Mouse (Mus musculus): ENCODE results near the gene Fam110a. TPM values are rescaled to one million over a fixed set of nuclear protein-coding genes. Genes with fewer than 3 reads are reported as not detected.
"Not testable (repeated sequence)": the region's sequence is repeated elsewhere in the genome, so short reads cannot be mapped to it uniquely, and the experiment has no call there.

The Fam110a gene
- polyA plus RNA-seq, 1 experiment: 6.3 TPM

GRCm38 (mm10) chr2:151997776-151998504 is 17.9 kb upstream of the Fam110a start:
- no peak for DNase-seq (ENCODE audit: extremely low spot score in 1 of 2, low spot score in 1 of 2)

- DNase-seq (ENCODE audit: extremely low spot score in 1 of 2, low spot score in 1 of 2): not testable (repeated sequence)
Observed at GRCm38 (mm10) chr2:151997190-151997575, 17.2 kb upstream of the Fam110a start.

GRCm38 (mm10) chr2:151996229-151997189 is 16.5 kb upstream of the Fam110a start, which contains the start of gene Slc52a3:
Slc52a3 (plus strand) TSS chr2:151996511.
- DNase-seq (ENCODE audit: extremely low spot score in 1 of 2, low spot score in 1 of 2): peak; percentile 34 to 89

GRCm38 (mm10) chr2:151994350-151995122 is 14.5 kb upstream of the Fam110a start:
- DNase-seq (ENCODE audit: extremely low spot score in 1 of 2, low spot score in 1 of 2): peak; percentile 23 to 87

- no peak for DNase-seq (ENCODE audit: extremely low spot score in 1 of 2, low spot score in 1 of 2)
Observed at GRCm38 (mm10) chr2:151991446-151991845, 11.4 kb upstream of the Fam110a start.

GRCm38 (mm10) chr2:151990985-151991394 is 11.0 kb upstream of the Fam110a start:
- DNase-seq (ENCODE audit: extremely low spot score in 1 of 2, low spot score in 1 of 2): no peak

- DNase-seq (ENCODE audit: extremely low spot score in 1 of 2, low spot score in 1 of 2): no peak
Observed at GRCm38 (mm10) chr2:151988978-151989377, 9.0 kb upstream of the Fam110a start.

GRCm38 (mm10) chr2:151986958-151987357 is 6.9 kb upstream of the Fam110a start:
- no peak for DNase-seq (ENCODE audit: extremely low spot score in 1 of 2, low spot score in 1 of 2)

- no peak for DNase-seq (ENCODE audit: extremely low spot score in 1 of 2, low spot score in 1 of 2)
Observed at GRCm38 (mm10) chr2:151985426-151986172, 5.6 kb upstream of the Fam110a start.

- DNase-seq (ENCODE audit: extremely low spot score in 1 of 2, low spot score in 1 of 2): no peak
Observed at GRCm38 (mm10) chr2:151984019-151984418, 4.0 kb upstream of the Fam110a start.

- DNase-seq (ENCODE audit: extremely low spot score in 1 of 2, low spot score in 1 of 2): no peak
Observed at GRCm38 (mm10) chr2:151982476-151982875, 2.5 kb upstream of the Fam110a start.

- no peak for DNase-seq (ENCODE audit: extremely low spot score in 1 of 2, low spot score in 1 of 2)
Observed at GRCm38 (mm10) chr2:151981268-151981667, 1.2 kb upstream of the Fam110a start.

- no peak for DNase-seq (ENCODE audit: extremely low spot score in 1 of 2, low spot score in 1 of 2)
Observed at GRCm38 (mm10) chr2:151980355-151980693, 305 bp upstream of the Fam110a start.

- DNase-seq (ENCODE audit: extremely low spot score in 1 of 2, low spot score in 1 of 2): no peak
Observed at GRCm38 (mm10) chr2:151978494-151978893, 1.5 kb downstream of the Fam110a start.

GRCm38 (mm10) chr2:151977689-151978440 is 2.2 kb downstream of the Fam110a start:
- no peak for DNase-seq (ENCODE audit: extremely low spot score in 1 of 2, low spot score in 1 of 2)

GRCm38 (mm10) chr2:151976067-151976466 is 4.0 kb downstream of the Fam110a start:
- no peak for DNase-seq (ENCODE audit: extremely low spot score in 1 of 2, low spot score in 1 of 2)

GRCm38 (mm10) chr2:151975295-151975694 is 4.7 kb downstream of the Fam110a start:
- no peak for DNase-seq (ENCODE audit: extremely low spot score in 1 of 2, low spot score in 1 of 2)

- DNase-seq (ENCODE audit: extremely low spot score in 1 of 2, low spot score in 1 of 2): no peak
Observed at GRCm38 (mm10) chr2:151973595-151974562, 6.1 kb downstream of the Fam110a start.
